Mouse (Mus musculus): Measurements from ENCODE around the gene Ccdc69. TPM values are rescaled to one million over a fixed set of nuclear protein-coding genes. Genes with fewer than 3 reads are reported as not detected.

The Ccdc69 gene
- polyA plus RNA-seq (2012; rRNA removed; ENCODE audit: low replicate concordance): 13.3 and 14.6 TPM in 2 replicates

DNA sequence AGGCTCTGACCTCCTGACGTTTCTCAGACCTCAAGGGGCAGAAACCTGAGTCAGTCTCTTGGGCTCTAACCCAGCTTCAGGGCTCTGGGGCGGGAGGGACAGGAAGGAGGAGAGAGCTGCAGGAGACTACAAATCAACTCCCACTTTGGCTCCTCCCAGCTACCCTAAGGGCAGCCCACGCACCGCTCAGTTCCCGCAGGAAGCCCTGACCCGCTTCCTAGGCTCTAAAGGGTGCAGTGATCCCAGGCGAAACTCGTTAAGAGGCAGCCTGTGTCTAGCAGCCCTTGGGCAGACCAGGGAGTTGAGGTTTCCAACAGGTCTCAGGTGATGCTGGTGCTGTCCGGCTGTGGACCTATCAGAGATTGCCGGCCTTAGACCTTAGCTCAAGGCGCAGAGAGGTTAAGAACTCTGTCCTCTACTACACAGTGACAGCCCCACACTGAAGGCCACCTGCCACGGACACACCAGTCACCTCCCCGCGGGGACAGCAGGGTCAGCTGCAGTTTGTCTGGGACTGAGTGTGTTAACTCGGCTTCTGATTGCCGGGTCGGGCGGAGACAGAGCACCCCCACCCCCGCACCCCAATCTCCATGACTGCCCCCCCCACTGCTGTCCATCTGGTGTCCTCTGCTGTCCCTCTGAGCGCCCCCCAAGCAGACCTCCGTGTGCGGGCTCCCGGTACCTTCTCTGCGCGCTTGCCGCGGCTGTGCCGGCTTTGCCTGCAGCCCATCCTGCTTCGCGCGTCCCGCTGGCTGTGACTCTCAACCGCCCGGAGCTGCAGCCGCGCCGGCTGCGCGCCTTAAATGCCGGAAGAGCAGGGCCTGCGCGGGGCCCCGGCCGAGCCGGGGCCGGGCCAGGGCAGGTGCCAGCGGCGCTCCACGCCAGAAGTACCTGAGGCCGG is at the start of gene Ccdc69:
Gene Ccdc69 (minus strand): TSS at position 801 of the 901 bp plus-strand sequence.

DNA sequence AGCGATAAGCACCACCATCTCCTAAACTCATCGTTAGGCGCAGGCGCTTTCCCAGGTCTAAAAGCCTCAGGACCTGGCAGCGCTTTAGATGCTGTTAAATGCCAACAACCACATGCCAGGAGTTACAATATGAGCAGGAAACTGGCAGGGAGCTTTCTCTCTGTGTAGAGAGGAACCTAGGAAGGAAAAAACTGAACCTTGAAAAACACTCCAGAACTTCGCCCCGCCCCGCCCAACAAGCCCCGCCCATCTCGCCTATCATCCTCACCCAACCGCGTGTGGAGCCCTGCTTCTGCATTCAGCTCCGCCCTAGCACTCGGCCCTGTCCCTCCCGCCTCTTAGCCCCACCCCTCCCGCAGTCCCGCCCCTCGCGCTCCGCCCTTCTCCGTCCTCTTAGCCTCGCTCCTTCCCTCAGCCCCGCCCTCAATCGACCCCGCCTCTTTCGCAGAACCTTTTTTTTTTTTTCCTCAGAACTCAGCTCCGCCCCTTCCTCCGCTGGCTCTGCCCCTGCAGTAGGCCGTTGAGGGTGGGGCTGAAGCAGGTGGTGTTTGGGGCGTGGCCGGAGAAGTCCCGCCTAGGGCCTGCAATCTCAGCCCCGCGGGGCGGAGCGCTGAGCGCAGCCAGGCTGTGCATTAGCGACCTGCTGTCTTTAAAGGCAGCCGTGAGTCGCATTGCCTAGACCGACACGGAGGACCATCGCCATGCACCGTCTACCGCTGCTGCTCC is 19.7 kb upstream of the Ccdc69 start, which contains the start of gene Gm2a:
Gene Gm2a (plus strand): TSS at position 653 of the 726 bp plus-strand sequence.

DNA sequence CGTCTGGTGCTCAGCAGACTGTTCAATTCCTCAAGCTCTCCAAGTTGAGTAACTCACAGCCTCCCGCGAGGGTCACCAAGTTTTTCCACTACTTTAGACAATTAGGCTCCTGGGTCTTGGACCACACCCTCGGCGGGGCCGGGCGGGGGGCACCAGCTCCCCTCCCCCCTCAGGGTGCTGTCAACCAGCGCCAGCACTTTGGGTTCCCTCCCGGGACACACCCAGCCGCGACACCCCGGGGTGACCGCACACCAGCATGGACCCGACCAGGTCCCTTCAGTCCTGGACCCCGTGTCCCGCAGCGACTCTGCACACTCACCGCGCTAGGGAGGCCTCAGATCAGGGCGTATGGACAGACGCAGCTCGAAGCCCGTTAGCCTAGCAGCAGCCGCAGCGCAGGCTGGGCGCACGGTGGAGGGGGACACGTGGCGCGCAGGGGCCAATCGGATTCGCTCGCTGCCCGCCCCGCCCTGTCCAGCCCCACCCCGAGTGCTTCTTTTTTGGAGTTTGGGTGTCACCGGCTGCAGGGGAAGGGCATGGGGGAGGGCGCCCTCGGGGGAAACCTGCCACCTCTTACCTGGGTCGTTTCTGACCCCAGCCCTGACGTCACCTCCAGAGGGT is 44.8 kb downstream of the Ccdc69 start, which contains the start of gene Anxa6:
Gene Anxa6 (minus strand): TSS at position 406 of the 621 bp plus-strand sequence.

Other genes with a start within 250 kb of the Ccdc69 start
- gene Lyrm7, start 217.2 kb downstream of the Ccdc69 start, polyA plus RNA-seq (2012; rRNA removed; ENCODE audit: low replicate concordance): 1.7 and 3.4 TPM in 2 replicates
- gene Hint1, start 211.7 kb downstream of the Ccdc69 start, polyA plus RNA-seq (2012; rRNA removed; ENCODE audit: low replicate concordance): 263 and 469 TPM in 2 replicates
- gene Gpx3, start 175.7 kb downstream of the Ccdc69 start, polyA plus RNA-seq (2012; rRNA removed; ENCODE audit: low replicate concordance): 160 and 332 TPM in 2 replicates
- gene Tnip1, start 115.2 kb downstream of the Ccdc69 start, polyA plus RNA-seq (2012; rRNA removed; ENCODE audit: low replicate concordance): 36.3 and 38.0 TPM in 2 replicates
- 378 and 412 TPM in 2 replicates for gene Anxa6, start 44.7 kb downstream of the Ccdc69 start, polyA plus RNA-seq (2012; rRNA removed; ENCODE audit: low replicate concordance)
- 108 and 171 TPM in 2 replicates for gene Gm2a, start 20.0 kb upstream of the Ccdc69 start, polyA plus RNA-seq (2012; rRNA removed; ENCODE audit: low replicate concordance)
- gene Slc36a3, start 73.6 kb upstream of the Ccdc69 start, polyA plus RNA-seq (2012; rRNA removed; ENCODE audit: low replicate concordance): 0.10 TPM in 1 of 2 replicates, not detected in the other
- 201 and 465 TPM in 2 replicates for gene Slc36a2, start 106.9 kb upstream of the Ccdc69 start, polyA plus RNA-seq (2012; rRNA removed; ENCODE audit: low replicate concordance)
- gene Slc36a1, start 126.2 kb upstream of the Ccdc69 start, polyA plus RNA-seq (2012; rRNA removed; ENCODE audit: low replicate concordance): 17.5 and 21.3 TPM in 2 replicates

Data from subcutaneous adipose tissue, adult 2 months (tissue).